In the genomic region with DNA sequence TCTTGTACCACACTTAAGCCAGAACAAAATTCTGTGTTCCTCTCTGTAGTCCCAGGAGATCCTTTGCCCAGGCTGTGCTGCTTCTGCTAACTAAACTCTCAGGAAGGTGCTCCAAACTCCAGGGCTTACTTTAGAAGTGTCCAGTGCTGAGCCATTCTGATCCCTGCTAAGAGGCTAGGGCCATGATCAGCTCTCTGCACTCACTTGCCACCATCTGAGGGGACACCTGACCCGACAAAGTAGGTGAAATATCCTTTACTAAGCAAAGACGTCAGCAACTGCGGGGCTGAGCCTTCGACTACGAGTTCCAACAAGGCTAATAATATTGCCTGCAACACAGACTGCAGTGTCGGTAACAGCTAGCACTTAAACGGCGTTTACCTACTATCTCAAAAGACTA, we compare ENCODE assay signal across 8 mouse cellular contexts. TPM values are rescaled to one million over a fixed set of nuclear protein-coding genes. Genes with fewer than 3 reads are reported as not detected.
DNase-seq lines count a peak whose midpoint lies in the region; ATAC-seq and TF ChIP-seq lines count a peak whose summit lies in the region.

No protein-coding gene starts in this region.

- DNase-seq in gastrocnemius, adult 18-20 months (ENCODE audit: low spot score) = peak; percentile 6
- DNase-seq in gastrocnemius, postnatal 36 days = no peak
- DNase-seq in skeletal muscle tissue, adult 2 months (ENCODE audit: low read depth, low spot score) = peak; percentile 20
- DNase-seq in urinary bladder, postnatal 14 days (ENCODE audit: low spot score) = no peak
- no peak for DNase-seq in layer of hippocampus, adult 8-10 months (ENCODE audit: low spot score in 2 of 2)

- peak overlapping the region; percentile 43 for H3K4me3 ChIP-seq in C2C12 (ENCODE audit: insufficient read depth, poor library complexity, severe bottlenecking)
- H3K4me3 ChIP-seq in embryonic facial prominence, embryonic 13.5 days = peak overlapping the region; percentile 72
- H3K4me3 ChIP-seq in limb, embryonic 13.5 days = peak overlapping the region; percentile 62

- H3K27ac ChIP-seq in embryonic facial prominence, embryonic 13.5 days = no peak overlapping the region
- H3K27ac ChIP-seq in limb, embryonic 13.5 days = no peak overlapping the region

- WGBS in embryonic facial prominence, embryonic 13.5 days = 5% methylated on average over 8 of the region's 8 CpGs
- WGBS in limb, embryonic 13.5 days = 3% methylated on average over 8 of the region's 8 CpGs

- no peaks in the 10 kb centered on the region for H3K9me3 ChIP-seq in embryonic facial prominence, embryonic 13.5 days
- no peaks in the 10 kb centered on the region for H3K9me3 ChIP-seq in limb, embryonic 13.5 days

- H3K27me3 ChIP-seq in C2C12 (ENCODE audit: control insufficient read depth, insufficient read depth, insufficient read length) = no peaks in the 10 kb centered on the region
- no peaks in the 10 kb centered on the region for H3K27me3 ChIP-seq in embryonic facial prominence, embryonic 13.5 days
- no peaks in the 10 kb centered on the region for H3K27me3 ChIP-seq in limb, embryonic 13.5 days

- ATAC-seq in embryonic facial prominence, embryonic 13.5 days (ENCODE audit: insufficient number of reproducible peaks, insufficient read depth, low FRiP score, low TSS enrichment, low read depth) = no peak
- no peak for ATAC-seq in limb, embryonic 13.5 days (ENCODE audit: low FRiP score, low read depth)

- intact Hi-C loops in gastrocnemius, postnatal 36 days (cut with DNase I) = loop anchor here (10.0 kb wide), 1 partner anchor 406 kb away; a partner anchor contains a TSS

- H3K36me3 ChIP-seq in C2C12 (ENCODE audit: control insufficient read depth, insufficient read depth) = peaks cover 4% of the 10 kb centered on the region
- peaks cover 4% of the 10 kb centered on the region for H3K36me3 ChIP-seq in embryonic facial prominence, embryonic 13.5 days
- 0 out of 2 replicates have a peak, but pooled peaks cover 11% of the 10 kb centered on the region for H3K36me3 ChIP-seq in limb, embryonic 13.5 days

- no peaks in the 10 kb centered on the region for H3K79me3 ChIP-seq in C2C12 (ENCODE audit: low read depth)

- H3K4me2 ChIP-seq in embryonic facial prominence, embryonic 13.5 days = peak overlapping the region; percentile 95
- peak overlapping the region; percentile 89 for H3K4me2 ChIP-seq in limb, embryonic 13.5 days (replicated peaks)

- TF ChIP-seq CTCF in C2C12 (IDR thresholded peaks at IDR 0.05; ENCODE audit: control insufficient read depth, insufficient read depth, insufficient read length) = no peak

- no peaks in the 10 kb centered on the region for H3K79me2 ChIP-seq in C2C12 (ENCODE audit: control insufficient read depth, insufficient read depth)

- H3K4me1 ChIP-seq in embryonic facial prominence, embryonic 13.5 days = peaks cover 20% of the 10 kb centered on the region
- H3K4me1 ChIP-seq in limb, embryonic 13.5 days = peaks cover 16% of the 10 kb centered on the region

- H3K9ac ChIP-seq in embryonic facial prominence, embryonic 13.5 days = peak overlapping the region; percentile 84
- peak overlapping the region; percentile 81 for H3K9ac ChIP-seq in limb, embryonic 13.5 days

- H3ac ChIP-seq in C2C12 (ENCODE audit: control insufficient read depth, insufficient read length, low read depth) = peak overlapping the region; percentile 18

TF ChIP-seq in C2C12, 6 proteins besides CTCF, POLR2A, EP300 and RAD21:
- TF ChIP-seq CEBPB (IDR thresholded peaks at IDR 0.05; ENCODE audit: low read depth) = no peak
- TF ChIP-seq FOSL1 (IDR thresholded peaks at IDR 0.05; ENCODE audit: insufficient read depth, low read length, poor library complexity, severe bottlenecking) = no peak
- no peak for TF ChIP-seq MYOG (IDR thresholded peaks at IDR 0.05; ENCODE audit: control insufficient read depth, extremely low read depth, insufficient read length)
- TF ChIP-seq MAX (IDR thresholded peaks at IDR 0.05) = no peak
- TF ChIP-seq USF1 (IDR thresholded peaks at IDR 0.05; ENCODE audit: low read depth) = no peak
- TF ChIP-seq MYOD1 (IDR thresholded peaks at IDR 0.05; ENCODE audit: control insufficient read depth, insufficient read length, low read depth) = no peak

RNA-seq across cellular contexts. Expression of a gene that starts 0.8 kb away (rescaled TPM):
- 10 to 100 TPM; 45.7 to 50.0 TPM for total RNA-seq in gastrocnemius, adult 18-20 months (2021)
- 10 to 100 TPM; 54.0 to 57.9 TPM for total RNA-seq in gastrocnemius, postnatal 36 days (2021)
- 49.1 TPM for polyA plus RNA-seq in C2C12 (2012; fragmentation: generic; extraction: Trizol)
- 135 and 139 TPM in 2 replicates for polyA plus RNA-seq in embryonic facial prominence, embryonic 13.5 days (2015; fragmentation: Nextera tagmentation; extraction: Ambion mirVana)
- 122 and 128 TPM in 2 replicates for polyA plus RNA-seq in limb, embryonic 13.5 days (2015; fragmentation: Nextera tagmentation; extraction: Ambion mirVana)
- 100 to 1,000 TPM; 206 to 221 (median 212) TPM for total RNA-seq in layer of hippocampus, adult 8-10 months (2022)

RNA-seq across cellular contexts. Expression of a gene that starts 4.3 kb away (rescaled TPM):
- total RNA-seq in gastrocnemius, adult 18-20 months (2021) = not detected
- total RNA-seq in gastrocnemius, postnatal 36 days (2021) = not detected
- not detected for polyA plus RNA-seq in C2C12 (2012; fragmentation: generic; extraction: Trizol)
- polyA plus RNA-seq in embryonic facial prominence, embryonic 13.5 days (2015; fragmentation: Nextera tagmentation; extraction: Ambion mirVana) = not detected in 2 replicates
- not detected in 2 replicates for polyA plus RNA-seq in limb, embryonic 13.5 days (2015; fragmentation: Nextera tagmentation; extraction: Ambion mirVana)
- under 1 TPM in 2 of 4 experiments, not detected in 2; 0.69 to 0.80 TPM for total RNA-seq in layer of hippocampus, adult 8-10 months (2022)

RNA-seq across cellular contexts. Expression of a gene that starts 44.0 kb away (rescaled TPM):
- total RNA-seq in gastrocnemius, adult 18-20 months (2021) = 10 to 100 TPM; 57.6 to 59.3 TPM
- total RNA-seq in gastrocnemius, postnatal 36 days (2021) = 10 to 100 TPM; 51.1 to 53.8 TPM
- polyA plus RNA-seq in C2C12 (2012; fragmentation: generic; extraction: Trizol) = 87.7 TPM
- 70.6 and 76.0 TPM in 2 replicates for polyA plus RNA-seq in embryonic facial prominence, embryonic 13.5 days (2015; fragmentation: Nextera tagmentation; extraction: Ambion mirVana)
- polyA plus RNA-seq in limb, embryonic 13.5 days (2015; fragmentation: Nextera tagmentation; extraction: Ambion mirVana) = 78.2 and 78.8 TPM in 2 replicates
- 10 to 100 TPM; 62.0 to 95.0 (median 71.4) TPM for total RNA-seq in layer of hippocampus, adult 8-10 months (2022)

Comparison
In these comparisons a context has a peak if more than half of its experiments do, and no peak if none do; other contexts are left out.
1. DNase-seq: peak in gastrocnemius, adult 18-20 months (single experiment) and skeletal muscle tissue, adult 2 months (single experiment); none in gastrocnemius, postnatal 36 days (0 of 2), urinary bladder, postnatal 14 days (single experiment) and layer of hippocampus, adult 8-10 months (0 of 2).
2. Peak in every context shown above with its lines, with median percentiles within 50 percentile points of each other: H3K4me3 ChIP-seq.